Mouse (Mus musculus) embryonic facial prominence, embryonic 10.5 days (tissue): ENCODE measurements around the gene Cryba2. TPM values are rescaled to one million over a fixed set of nuclear protein-coding genes. Genes with fewer than 3 reads are reported as not detected.

Experiments
- DNase-seq: peaks from one replicate; pipeline ENCODE4 v3.0.0-alpha.2; 2017; ENCODE audit warnings: low spot score
- H3K27ac ChIP-seq: fragments of 300-500 bp; sonication (generic); replicated peaks from 2 replicates; pipeline ENCODE4 v1.5.1; 2016; ENCODE audit warnings: mild to moderate bottlenecking
- H3K27me3 ChIP-seq: fragments of 300-500 bp; sonication (generic); replicated peaks from 2 replicates; pipeline ENCODE4 v1.6.1; 2016; ENCODE audit warnings: low read depth, mild to moderate bottlenecking; ENCODE audit not compliant: poor library complexity, severe bottlenecking
- H3K36me3 ChIP-seq: fragments of 300-500 bp; sonication (generic); replicated peaks from 2 replicates; pipeline ENCODE4 v1.6.1; 2016; ENCODE audit warnings: mild to moderate bottlenecking, moderate library complexity
- H3K4me1 ChIP-seq: fragments of 300-500 bp; sonication (generic); 2 replicates; pipeline ENCODE4 v1.6.1; 2016
- H3K4me3 ChIP-seq: fragments of 300-500 bp; sonication (generic); 2 replicates; pipeline ENCODE4 v1.5.1; 2016; ENCODE audit warnings: mild to moderate bottlenecking, moderate library complexity
- H3K9me3 ChIP-seq: fragments of 300-500 bp; sonication (generic); 2 replicates; pipeline ENCODE4 v1.6.1; 2016; ENCODE audit warnings: mild to moderate bottlenecking
- WGBS: fragments of 180-500 bp; shearing (Covaris S2); methylation state at CpG from one replicate; pipeline ENCODE4 v1.1.7; 2016; 5-methylcytosine and 5-hydroxymethylcytosine counted together
- polyA plus RNA-seq: library from polyadenylated mRNA; unstranded; fragments of >200 nt; fragmentation: Nextera tagmentation; extraction: Ambion mirVana; gene quantifications from 2 replicates; pipeline ENCODE4 v1.2.1, GENCODE M21; 2016

Gene Cryba2
- polyA plus RNA-seq, 1 experiment from 2014 or later: not detected

DNA sequence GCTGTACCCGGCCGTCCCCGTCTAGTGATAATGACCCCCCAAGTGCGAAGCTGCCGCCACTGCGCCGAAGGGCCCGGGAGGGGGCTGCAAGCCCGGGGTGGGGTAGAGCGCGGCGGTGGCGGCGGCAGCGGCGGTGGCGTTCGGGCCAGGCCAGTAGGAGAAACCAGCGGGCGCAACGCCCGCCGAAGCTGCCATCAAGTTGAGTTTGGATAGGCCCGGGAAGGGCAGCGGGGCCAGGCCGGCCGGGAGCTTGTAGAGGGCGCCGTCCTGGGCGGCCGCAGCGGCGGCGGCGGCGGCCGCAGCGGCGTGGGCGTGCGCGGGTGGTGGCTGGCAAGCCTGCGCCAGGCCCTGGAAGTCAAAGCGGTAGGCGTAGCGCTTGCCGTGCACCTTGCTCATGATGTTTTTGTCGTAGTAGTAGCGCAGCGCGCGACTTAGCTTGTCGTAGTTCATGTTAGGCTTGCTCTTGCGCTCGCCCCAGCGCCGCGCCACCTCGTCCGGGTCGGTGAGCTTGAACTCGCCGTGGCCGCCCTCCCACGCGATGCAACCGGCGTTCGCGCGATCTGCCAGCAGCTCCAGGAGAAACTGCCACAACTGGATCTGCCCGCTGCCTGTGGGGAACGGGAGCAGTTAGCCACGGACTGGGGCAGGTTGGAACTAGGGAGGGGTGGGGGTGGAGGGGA lies 10.7 kb downstream of the Cryba2 start:
- under 1% methylated on average over 74 of the region's 74 CpGs for WGBS
- Histone ChIP-seq H3K36me3 (no peaks in the 10 kb centered on the region), H3K4me3 (peak overlapping the region; percentile 48), H3K27ac (no peak overlapping the region), H3K9me3 (no peaks in the 10 kb centered on the region), H3K4me1 (peaks cover 32% of the 10 kb centered on the region), H3K27me3 (peaks cover 100% of the 10 kb centered on the region)
- peak; percentile 61 for DNase-seq

GRCm38 (mm10) chr1:74880785-74881360 lies 12.1 kb downstream of the Cryba2 start:
- Histone ChIP-seq H3K4me3 (no peak overlapping the region), H3K9me3 (no peaks in the 10 kb centered on the region), H3K4me1 (peaks cover 31% of the 10 kb centered on the region), H3K36me3 (no peaks in the 10 kb centered on the region), H3K27me3 (peaks cover 96% of the 10 kb centered on the region), H3K27ac (no peak overlapping the region)
- peak; percentile 81 for DNase-seq
- 2% methylated on average over 18 of the region's 18 CpGs for WGBS

DNA sequence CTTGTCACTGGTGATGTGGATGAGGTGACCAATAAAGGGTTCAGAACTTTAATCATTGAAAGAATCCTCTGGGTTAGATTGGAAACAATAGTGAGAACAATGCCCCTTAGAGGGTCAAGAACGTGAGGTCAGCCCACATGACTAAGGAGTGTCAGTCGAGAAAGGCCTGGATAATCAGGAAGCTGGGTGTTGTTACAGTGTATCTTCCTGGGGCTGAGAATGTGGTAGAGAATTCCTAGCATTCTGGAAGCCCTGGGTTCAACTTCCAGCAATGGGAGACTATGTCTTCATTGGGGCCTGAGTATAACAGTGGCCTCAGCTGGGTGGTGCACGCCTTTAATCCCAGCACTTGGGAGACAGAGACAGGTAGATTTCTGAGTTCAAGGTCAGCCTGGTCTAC lies 15.7 kb downstream of the Cryba2 start:
- no peak overlapping the region for H3K27ac ChIP-seq
- 57% methylated on average over 3 of the region's 3 CpGs for WGBS
- peaks cover 6% of the 10 kb centered on the region for H3K4me1 ChIP-seq
- no peak for DNase-seq
- no peaks in the 10 kb centered on the region for H3K36me3 ChIP-seq
- H3K4me3 ChIP-seq: no peak overlapping the region
- H3K9me3 ChIP-seq: no peaks in the 10 kb centered on the region
- peaks cover 77% of the 10 kb centered on the region for H3K27me3 ChIP-seq

DNA sequence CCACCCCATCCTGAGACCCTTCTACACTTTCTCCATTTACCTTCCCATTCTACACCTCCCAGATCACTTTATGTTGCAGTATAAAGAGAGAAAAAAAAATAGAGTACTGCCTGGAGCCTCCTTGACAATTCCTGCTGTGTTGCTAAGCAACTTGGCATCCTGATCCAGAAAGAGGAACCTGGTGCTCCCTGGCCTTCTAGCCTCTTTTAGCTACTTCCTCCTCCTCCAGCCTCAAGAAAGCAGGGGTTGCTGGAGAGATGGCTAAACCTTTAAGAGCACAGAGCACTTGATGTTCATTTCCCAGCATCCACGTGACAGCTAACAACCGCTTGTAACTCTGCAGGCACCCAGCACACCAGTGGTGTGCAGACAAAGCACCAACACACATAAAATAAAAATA lies 20.7 kb downstream of the Cryba2 start:
- no peaks in the 10 kb centered on the region for H3K9me3 ChIP-seq
- no peaks in the 10 kb centered on the region for H3K4me1 ChIP-seq
- H3K36me3 ChIP-seq: no peaks in the 10 kb centered on the region
- H3K27me3 ChIP-seq: peaks cover 40% of the 10 kb centered on the region
- H3K27ac ChIP-seq: no peak overlapping the region
- H3K4me3 ChIP-seq: no peak overlapping the region
- DNase-seq: no peak
- WGBS: 65% methylated on average over 2 of the region's 2 CpGs

GRCm38 (mm10) chr1:74861783-74862182 lies 31.2 kb downstream of the Cryba2 start:
- no peak for DNase-seq
- Histone ChIP-seq H3K4me3 (no peak overlapping the region), H3K36me3 (no peaks in the 10 kb centered on the region), H3K27ac (no peak overlapping the region), H3K9me3 (no peaks in the 10 kb centered on the region), H3K27me3 (peaks cover 44% of the 10 kb centered on the region), H3K4me1 (peaks cover 20% of the 10 kb centered on the region)

DNA sequence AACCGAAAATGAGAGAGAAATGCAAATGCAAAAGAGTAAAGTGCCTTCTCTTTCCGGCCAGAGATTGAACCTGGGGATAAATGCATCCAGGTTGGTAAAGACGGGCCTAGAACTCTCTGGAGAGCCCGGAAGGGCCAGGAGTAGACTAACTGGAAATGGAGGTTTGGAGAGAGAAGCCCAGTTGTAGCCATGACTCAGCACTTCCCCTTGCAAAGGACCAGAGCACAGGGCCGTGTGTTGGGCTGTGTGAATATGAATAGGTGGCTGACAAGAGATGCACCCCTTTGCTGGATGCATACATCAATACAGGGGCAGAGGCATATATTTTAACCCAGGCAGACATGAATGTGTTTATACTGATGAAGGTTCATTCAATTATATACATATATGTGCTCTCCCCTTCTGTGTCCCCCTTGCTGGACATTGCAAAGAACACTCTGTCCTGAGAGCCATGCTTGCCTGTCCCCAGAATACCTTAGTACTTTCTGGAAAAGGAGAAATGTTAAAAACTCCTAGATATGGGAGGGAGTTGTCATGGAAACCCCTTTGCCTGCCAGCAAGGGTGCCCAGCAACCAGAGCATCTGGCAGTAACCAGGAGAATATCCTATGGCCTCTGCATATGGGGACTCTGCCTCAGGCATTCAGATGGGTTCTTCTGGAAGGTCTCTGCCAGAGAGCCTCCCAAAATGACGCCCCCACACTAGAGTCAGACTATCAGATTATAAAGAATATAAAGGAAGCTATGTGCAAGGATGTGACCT lies 33.5 kb downstream of the Cryba2 start:
- 43% methylated on average over 6 of the region's 6 CpGs for WGBS

DNA sequence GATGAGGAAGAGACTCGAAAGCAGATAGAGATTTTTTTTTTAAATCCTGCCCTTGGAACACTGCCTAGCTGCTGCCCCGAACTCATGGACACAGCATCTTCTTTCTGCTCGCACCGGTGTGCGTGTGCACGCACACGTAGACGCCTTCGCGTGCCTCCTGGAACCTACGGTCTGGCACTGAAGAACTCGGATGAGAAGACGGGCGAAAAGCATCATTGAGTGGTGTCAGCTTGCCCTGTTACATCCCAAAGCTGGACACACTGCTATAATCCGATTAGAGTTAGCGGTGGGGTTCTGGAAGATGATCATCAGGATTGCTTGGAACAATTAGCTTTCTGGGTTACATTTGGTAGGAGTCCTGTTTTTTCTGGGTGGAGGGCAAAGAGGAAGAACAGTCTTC lies 34.1 kb downstream of the Cryba2 start:
- Histone ChIP-seq H3K27me3 (peaks cover 74% of the 10 kb centered on the region), H3K4me3 (peak overlapping the region; percentile 73), H3K36me3 (no peaks in the 10 kb centered on the region), H3K27ac (no peak overlapping the region), H3K4me1 (peaks cover 49% of the 10 kb centered on the region), H3K9me3 (no peaks in the 10 kb centered on the region)
- no peak for DNase-seq
- 6% methylated on average over 16 of the region's 16 CpGs for WGBS

More for the DNA sequence above, 33.5 kb downstream of the Cryba2 start:
- no peaks in the 10 kb centered on the region for H3K36me3 ChIP-seq
- DNase-seq: no peak
- no peaks in the 10 kb centered on the region for H3K9me3 ChIP-seq
- H3K4me3 ChIP-seq: no peak overlapping the region
- peaks cover 68% of the 10 kb centered on the region for H3K27me3 ChIP-seq
- peaks cover 43% of the 10 kb centered on the region for H3K4me1 ChIP-seq
- no peak overlapping the region for H3K27ac ChIP-seq

GRCm38 (mm10) chr1:74858171-74858719 lies 34.7 kb downstream of the Cryba2 start:
- Histone ChIP-seq H3K27ac (no peak overlapping the region), H3K4me1 (peaks cover 50% of the 10 kb centered on the region), H3K27me3 (peaks cover 79% of the 10 kb centered on the region), H3K9me3 (no peaks in the 10 kb centered on the region), H3K4me3 (peak overlapping the region; percentile 73), H3K36me3 (no peaks in the 10 kb centered on the region)
- peak; percentile 85 for DNase-seq
- WGBS: under 1% methylated on average over 29 of the region's 29 CpGs

DNA sequence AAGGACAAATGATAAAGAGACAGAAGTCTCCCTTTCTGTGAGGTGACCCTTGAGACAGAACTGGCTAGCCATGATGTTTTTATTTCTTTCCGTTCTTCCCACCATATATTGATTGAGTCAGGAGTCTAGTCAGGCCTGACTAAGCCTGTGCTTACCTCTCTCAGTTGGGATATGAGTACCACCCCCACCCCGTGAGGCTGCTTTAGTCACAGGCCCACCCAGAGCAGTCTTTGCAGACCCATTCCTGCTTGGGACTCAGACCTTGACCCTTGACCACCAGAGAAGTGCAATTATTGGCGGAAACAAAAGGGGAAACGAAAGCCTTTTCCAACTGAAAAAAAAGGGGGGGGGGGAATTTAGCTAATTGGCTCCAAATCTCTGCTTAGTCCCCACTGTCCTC lies 35.3 kb downstream of the Cryba2 start:
- Histone ChIP-seq H3K27ac (no peak overlapping the region), H3K9me3 (no peaks in the 10 kb centered on the region), H3K36me3 (no peaks in the 10 kb centered on the region), H3K27me3 (peaks cover 85% of the 10 kb centered on the region), H3K4me3 (peak overlapping the region; percentile 73), H3K4me1 (peaks cover 50% of the 10 kb centered on the region)
- peak; percentile 19 for DNase-seq
- WGBS: 5% methylated on average over 4 of the region's 4 CpGs

- Histone ChIP-seq H3K27ac (no peak overlapping the region), H3K9me3 (no peaks in the 10 kb centered on the region), H3K27me3 (peaks cover 90% of the 10 kb centered on the region), H3K4me3 (peak overlapping the region; percentile 73), H3K36me3 (no peaks in the 10 kb centered on the region), H3K4me1 (peaks cover 50% of the 10 kb centered on the region)
- DNase-seq: peak; percentile 19
- 2% methylated on average over 20 of the region's 20 CpGs for WGBS
Observed at GRCm38 (mm10) chr1:74857201-74857600, 35.7 kb downstream of the Cryba2 start.

DNA sequence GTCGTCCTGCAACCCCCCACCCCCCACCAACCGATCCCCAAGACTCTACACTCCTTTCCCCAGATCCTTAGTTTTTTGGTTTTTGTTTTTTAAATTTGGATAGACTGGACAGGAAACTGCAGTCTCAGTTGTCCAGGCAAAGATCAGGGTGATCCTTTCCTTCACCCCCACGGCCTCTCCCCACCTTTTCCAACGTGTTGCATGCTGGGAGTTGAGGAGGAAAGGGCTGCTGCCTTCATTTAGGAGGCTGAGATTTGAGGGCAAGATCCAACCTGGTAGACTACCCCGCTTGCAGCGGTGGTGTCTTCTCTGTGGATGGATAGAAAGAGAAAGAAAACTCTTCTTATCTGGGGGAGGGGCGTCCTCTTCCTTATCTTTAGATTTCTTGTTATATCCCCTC lies 36.2 kb downstream of the Cryba2 start:
- H3K9me3 ChIP-seq: no peaks in the 10 kb centered on the region
- H3K36me3 ChIP-seq: no peaks in the 10 kb centered on the region
- WGBS: 1% methylated on average over 7 of the region's 7 CpGs
- peaks cover 94% of the 10 kb centered on the region for H3K27me3 ChIP-seq
- H3K27ac ChIP-seq: no peak overlapping the region
- H3K4me1 ChIP-seq: peaks cover 50% of the 10 kb centered on the region
- DNase-seq: peak; percentile 14
- H3K4me3 ChIP-seq: peak overlapping the region; percentile 73

DNA sequence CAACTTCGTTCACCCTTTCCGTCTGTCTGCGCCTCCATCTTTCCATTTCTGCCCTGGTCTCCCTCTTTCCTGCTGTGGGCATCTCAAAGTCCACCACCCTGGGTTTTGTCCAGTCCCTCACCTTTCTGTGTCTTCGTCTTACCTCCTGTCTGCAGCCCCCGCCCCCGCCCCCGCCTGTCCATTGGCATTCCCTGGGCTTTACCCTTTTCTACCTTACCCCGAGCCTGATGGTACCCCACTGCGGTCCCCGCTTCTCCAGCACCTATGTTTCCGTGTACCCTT lies 36.6 kb downstream of the Cryba2 start:
- Histone ChIP-seq H3K4me1 (peaks cover 52% of the 10 kb centered on the region), H3K4me3 (peak overlapping the region; percentile 73), H3K36me3 (no peaks in the 10 kb centered on the region), H3K9me3 (no peaks in the 10 kb centered on the region), H3K27ac (no peak overlapping the region), H3K27me3 (peaks cover 98% of the 10 kb centered on the region)
- DNase-seq: no peak
- WGBS: 1% methylated on average over 11 of the region's 11 CpGs
